Mouse (Mus musculus): ENCODE results near the gene Rps15.

Rps15 gene

GRCm38 (mm10) chr10:80341491-80342304 is 49.4 kb downstream of the Rps15 start:
- no peak for DNase-seq (ENCODE audit: low spot score)

DNA sequence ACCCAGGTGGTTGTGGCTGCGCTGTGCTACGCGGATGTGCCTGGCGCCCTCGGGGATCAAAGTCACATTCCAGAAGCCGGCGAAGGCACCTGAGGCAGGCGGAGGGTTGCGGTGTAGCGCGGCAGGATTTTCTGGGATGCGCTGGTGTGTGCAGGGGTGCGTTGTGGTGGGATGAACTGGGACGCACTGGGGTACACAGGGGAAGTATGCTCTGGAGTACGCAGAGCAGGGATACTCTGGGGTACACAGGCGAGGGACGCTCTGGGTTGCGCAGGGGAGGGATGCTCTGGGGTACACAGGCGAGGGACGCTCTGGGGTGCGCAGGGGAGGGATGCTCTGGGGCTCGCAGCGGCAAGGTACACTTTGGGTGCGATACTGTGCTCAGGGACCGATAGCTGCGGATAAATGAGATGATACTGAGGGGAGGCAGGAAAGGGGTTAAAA is 50.1 kb downstream of the Rps15 start:
- no peak for DNase-seq (ENCODE audit: low spot score)

- DNase-seq (ENCODE audit: low spot score), result no peak
Measured at GRCm38 (mm10) chr10:80342749-80343424, 50.6 kb downstream of the Rps15 start.

- no peak for DNase-seq (ENCODE audit: low spot score)
Measured at GRCm38 (mm10) chr10:80343425-80343895, 51.2 kb downstream of the Rps15 start.
